Mouse (Mus musculus) Patski (cell line): ENCODE results near the gene Dhx16. TPM values are rescaled to one million over a fixed set of nuclear protein-coding genes. Genes with fewer than 3 reads are reported as not detected.
A peak's percentile ranks its signal among the peaks of the same experiment; 100 is the strongest.
"Not testable (repeated sequence)": the region's sequence is repeated elsewhere in the genome, so short reads cannot be mapped to it uniquely, and the experiment has no call there.

Experiments
- ATAC-seq: fragments of 100-300 bp; one replicate; pipeline ENCODE4 v1.8.0; 2021
- CTCF ChIA-PET: fragments of 350-600 bp; sonication (Branson Sonifier 250); formaldehyde crosslinking; loops from one replicate; lab custom pipeline; 2022; ENCODE audit warnings: inconsistent platforms; lab: Charles Lee
- POLR2A ChIA-PET: fragments of 350-600 bp; sonication (Branson Sonifier 250); formaldehyde crosslinking; loops from one replicate; lab custom pipeline; 2022; ENCODE audit warnings: antibody characterized with exemption, inconsistent platforms; lab: Charles Lee
- DNase-seq: peaks from one replicate; pipeline ENCODE4 v3.0.0-alpha.2; 2011; ENCODE audit warnings: low read depth, low spot score
- H3K27me3 ChIP-seq: fragments of 371-371 bp; one replicate; pipeline ENCODE4 v1.5.1; 2021
- CTCF ChIP-seq: fragments of 100-300 bp; IDR thresholded peaks from one replicate; pipeline ENCODE4 v1.5.1; 2021
- in situ Hi-C: fragments of 300-500 bp; cut with MboI; formaldehyde crosslinking; loops from 3 replicates; pipeline ENCODE4 v1.11.1; 2018; ENCODE audit warnings: low pct_unique_long_range_greater_than_20kb, mixed read lengths
- polyA plus RNA-seq: library from polyadenylated mRNA; unstranded; gene quantifications from one replicate; pipeline ENCODE4 v1.2.3, GENCODE M21; 2021

The Dhx16 gene
- polyA plus RNA-seq, 1 experiment from 2014 or later = 68.9 TPM

- ChIA-PET CTCF (interaction anchor here (1.1 to 6.7 kb wide), 7 partner anchors 28 to 99 kb away, joined by 3 to 42 read pairs (median 7); partner anchors contain the start of genes Dhx16 and Ppp1r18), POLR2A (interaction anchor here (0.8 to 1.7 kb wide), 10 partner anchors 13 to 135 kb away, joined by 3 to 13 read pairs (median 4); partner anchors contain the start of genes Flot1 and Ier3)
- no peak for ATAC-seq
- in situ Hi-C loops = loop anchor here (5.0 kb wide), 2 partner anchors 35 to 80 kb away; partner anchors contain the start of genes Mrps18b and Ppp1r10
- H3K27me3 ChIP-seq = no peaks in the 10 kb centered on the region
- no peak for TF ChIP-seq CTCF
- DNase-seq = no peak
Observed at GRCm38 (mm10) chr17:35836991-35837422, 42.6 kb upstream of the Dhx16 start.

DNA sequence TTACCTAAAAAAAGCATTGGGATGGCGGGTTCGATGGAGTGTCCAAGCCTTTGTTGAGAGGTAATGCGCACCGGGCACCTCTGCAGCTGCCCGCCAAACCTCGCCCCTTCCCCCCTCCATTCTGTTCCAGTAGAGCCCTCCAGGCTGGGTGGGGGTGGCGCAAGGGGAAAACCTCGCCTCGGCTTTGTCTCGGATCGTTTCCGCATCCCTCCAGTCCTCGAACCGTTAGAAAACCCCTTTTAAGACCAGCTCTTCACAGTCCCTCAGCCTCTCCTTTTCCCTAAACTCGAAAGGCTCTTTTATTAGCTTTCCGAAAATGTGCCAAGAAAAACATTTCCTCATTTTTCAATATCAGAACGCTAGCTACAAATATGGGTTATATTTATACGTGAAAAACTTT is 42.1 kb upstream of the Dhx16 start:
- CTCF ChIA-PET = interaction anchor here (1.1 to 6.7 kb wide), 6 partner anchors 28 to 99 kb away, joined by 3 to 42 read pairs (median 6); partner anchors contain the start of gene Ppp1r18
- H3K27me3 ChIP-seq = no peaks in the 10 kb centered on the region
- in situ Hi-C loops = loop anchor here (5.0 kb wide), 2 partner anchors 35 to 80 kb away; partner anchors contain the start of genes Mrps18b and Ppp1r10
- no peak for TF ChIP-seq CTCF
- ATAC-seq (no peak), DNase-seq (no peak)
- POLR2A ChIA-PET = interaction anchor here (0.5 to 1.7 kb wide), 10 partner anchors 13 to 136 kb away, joined by 3 to 13 read pairs (median 4); partner anchors contain the start of genes Flot1 and Ier3

DNA sequence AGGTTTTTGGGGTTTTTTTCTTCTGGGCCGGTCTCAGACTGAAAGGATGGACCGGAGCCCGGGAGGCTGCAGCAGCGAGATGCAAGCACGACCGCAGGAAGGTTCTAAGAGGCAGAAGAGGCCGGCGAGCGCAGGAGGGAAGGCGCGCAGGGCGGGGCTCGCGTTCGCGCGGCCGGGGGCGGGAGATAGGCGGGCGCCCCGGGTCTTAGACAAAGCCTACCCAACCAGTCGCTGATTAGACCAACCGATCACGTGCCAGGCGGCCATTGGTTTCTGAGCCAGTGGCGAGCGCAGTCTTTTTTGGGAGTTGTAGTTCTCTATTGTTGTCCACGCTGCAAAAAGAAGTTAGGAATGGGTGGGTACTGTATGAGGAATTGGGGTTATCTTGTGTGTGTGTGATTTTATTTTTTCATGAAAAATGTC is 41.5 kb upstream of the Dhx16 start, which contains the start of gene Tubb5:
Tubb5 (minus strand) TSS at position 185 of the 423 bp plus-strand sequence.
- H3K27me3 ChIP-seq = no peaks in the 10 kb centered on the region
- DNase-seq = peak; percentile 70
- POLR2A ChIA-PET = interaction anchor here (0.8 to 1.7 kb wide), 6 partner anchors 12 to 130 kb away, joined by 3 to 13 read pairs (median 4); partner anchors contain the start of gene Ier3
- CTCF ChIA-PET = interaction anchor here (1.1 to 6.7 kb wide), 4 partner anchors 33 to 100 kb away, joined by 3 to 42 read pairs (median 23); no protein-coding TSS in a partner anchor
- TF ChIP-seq CTCF = no peak
- ATAC-seq = peak; percentile 51
- in situ Hi-C loops = loop anchor here (5.0 kb wide), 2 partner anchors 34 to 79 kb away; partner anchors contain the start of genes Mrps18b and Ppp1r10

- ATAC-seq (no peak), DNase-seq (no peak)
- ChIA-PET POLR2A (interaction anchor here (0.8 to 1.7 kb wide), 5 partner anchors 12 to 137 kb away, joined by 3 to 6 read pairs (median 3); no protein-coding TSS in a partner anchor), CTCF (interaction anchor here (6.7 kb wide), 1 partner anchor 36 kb away, joined by 39 read pairs; no protein-coding TSS in a partner anchor)
- no peaks in the 10 kb centered on the region for H3K27me3 ChIP-seq
- in situ Hi-C loops = loop anchor here (5.0 kb wide), 2 partner anchors 34 to 79 kb away; partner anchors contain the start of genes Mrps18b and Ppp1r10
- TF ChIP-seq CTCF = no peak
Observed at GRCm38 (mm10) chr17:35838570-35838969, 41.0 kb upstream of the Dhx16 start.

GRCm38 (mm10) chr17:35839002-35839401 is 40.6 kb upstream of the Dhx16 start:
- CTCF ChIA-PET = interaction anchor here (0.9 to 6.7 kb wide), 2 partner anchors 11 to 35 kb away, joined by 3 to 39 read pairs; no protein-coding TSS in a partner anchor

DNA sequence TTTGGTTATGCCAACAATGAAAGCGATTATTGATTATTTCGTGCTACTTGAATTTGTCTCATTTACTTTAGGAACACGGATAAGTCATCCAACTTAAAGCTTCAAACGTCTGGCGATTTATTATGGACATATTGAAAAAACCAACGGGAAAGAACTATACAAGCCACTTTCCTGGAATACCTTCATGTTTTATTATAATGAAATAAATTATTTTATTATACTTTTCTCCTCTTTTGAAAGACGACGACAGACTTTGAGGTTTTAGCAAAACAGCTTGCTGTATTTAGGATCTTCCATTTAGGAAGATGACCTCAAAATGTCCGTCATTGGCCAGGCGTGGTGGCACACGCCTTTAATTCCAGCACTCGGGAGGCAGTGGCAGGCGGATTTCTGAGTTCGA is 39.1 kb upstream of the Dhx16 start:
- ATAC-seq = no peak
- no peak for TF ChIP-seq CTCF
- no peaks in the 10 kb centered on the region for H3K27me3 ChIP-seq
- no peak for DNase-seq
- ChIA-PET CTCF (interaction anchor here (6.7 kb wide), 1 partner anchor 34 kb away, joined by 39 read pairs; no protein-coding TSS in a partner anchor), POLR2A (interaction anchor here (0.7 kb wide), 1 partner anchor 89 kb away, joined by 9 read pairs; no protein-coding TSS in a partner anchor)
- in situ Hi-C loops = no loop called here

More at GRCm38 (mm10) chr17:35839002-35839401, 40.6 kb upstream of the Dhx16 start:
- ATAC-seq, DNase-seq, H3K27me3 ChIP-seq: not testable (repeated sequence)
- POLR2A ChIA-PET = interaction anchor here (0.8 to 1.4 kb wide), 4 partner anchors 28 to 137 kb away, joined by 3 to 6 read pairs (median 4); no protein-coding TSS in a partner anchor
- in situ Hi-C loops = loop anchor here (5.0 kb wide), 2 partner anchors 33 to 78 kb away; partner anchors contain the start of genes Mrps18b and Ppp1r10

DNA sequence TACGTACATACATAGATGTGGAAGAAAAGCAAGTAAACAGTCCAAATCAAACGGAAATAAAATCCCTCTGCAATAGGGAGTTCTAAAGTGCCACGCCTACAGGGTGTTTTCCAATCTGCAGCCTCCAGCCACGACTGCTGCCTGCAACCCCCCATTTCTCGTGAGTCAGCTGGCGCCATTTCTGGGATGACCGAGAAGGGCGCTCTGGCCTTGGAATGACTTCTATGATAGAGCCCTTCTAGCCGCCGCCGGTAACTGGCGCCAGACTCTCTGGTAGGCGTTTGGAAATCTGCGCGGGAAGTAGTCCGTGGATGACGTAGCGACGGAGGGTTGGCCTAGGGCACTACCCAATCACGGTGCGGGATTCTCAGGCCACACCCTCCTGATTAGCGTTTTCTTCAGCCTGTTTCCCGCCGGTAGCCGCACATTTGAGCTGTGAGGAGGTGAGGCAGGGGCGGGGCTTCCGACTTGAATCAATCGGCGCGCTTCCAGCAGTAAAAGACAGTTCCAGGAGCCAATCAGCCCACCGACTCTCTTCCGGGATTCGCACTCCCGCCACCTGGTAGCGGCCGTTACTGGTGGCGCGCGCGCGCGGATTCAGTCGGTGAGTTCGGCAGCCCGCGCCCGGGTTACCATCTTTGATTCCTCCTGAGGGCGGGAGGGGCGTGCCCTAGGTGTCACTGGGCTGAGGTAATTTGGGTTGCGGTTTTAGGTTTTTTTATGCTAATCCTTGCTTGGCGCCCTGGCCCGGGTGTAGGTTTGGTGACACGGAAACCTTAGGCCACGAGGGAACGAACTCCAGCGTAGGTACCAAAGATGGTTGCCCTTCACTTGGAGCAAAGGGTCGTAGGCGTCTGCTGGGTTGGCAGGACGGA is 38.3 kb upstream of the Dhx16 start, which contains the start of gene Mdc1:
Mdc1 (plus strand) TSS at position 440 of the 875 bp plus-strand sequence.
- DNase-seq = peak; percentile 99
- TF ChIP-seq CTCF = no peak
- H3K27me3 ChIP-seq = no peaks in the 10 kb centered on the region
- ChIA-PET POLR2A (interaction anchor here (0.6 to 1.2 kb wide), 3 partner anchors 19 to 281 kb away, joined by 3 to 9 read pairs (median 4); partner anchors contain the start of gene Nrm), CTCF (interaction anchor here (1.4 to 6.7 kb wide), 2 partner anchors 32 to 33 kb away, joined by 5 to 39 read pairs; no protein-coding TSS in a partner anchor)
- ATAC-seq = peak; percentile 85
- in situ Hi-C loops = no loop called here

DNA sequence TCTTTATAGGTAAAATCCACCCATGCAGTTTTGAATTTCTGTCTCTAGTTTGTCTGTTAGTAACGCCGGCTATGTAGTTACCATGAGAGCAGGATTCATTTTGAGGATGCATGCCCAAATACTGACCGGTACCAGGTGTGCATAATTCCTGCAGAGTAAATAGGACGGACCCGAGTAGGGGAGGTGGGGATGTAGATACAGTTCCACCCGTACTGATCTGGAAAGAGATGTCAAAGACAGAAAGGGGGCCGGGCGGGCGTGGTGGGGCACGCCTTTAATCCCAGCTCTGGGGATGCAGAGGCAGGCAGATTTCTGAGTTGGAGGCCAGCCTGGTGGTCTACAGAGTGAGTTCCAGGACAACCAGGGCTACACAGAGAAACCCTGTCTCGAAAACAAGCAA is 37.6 kb upstream of the Dhx16 start:
- DNase-seq = no peak
- CTCF ChIA-PET = interaction anchor here (0.9 to 1.4 kb wide), 3 partner anchors 12 to 32 kb away, joined by 3 to 5 read pairs (median 3); no protein-coding TSS in a partner anchor

DNA sequence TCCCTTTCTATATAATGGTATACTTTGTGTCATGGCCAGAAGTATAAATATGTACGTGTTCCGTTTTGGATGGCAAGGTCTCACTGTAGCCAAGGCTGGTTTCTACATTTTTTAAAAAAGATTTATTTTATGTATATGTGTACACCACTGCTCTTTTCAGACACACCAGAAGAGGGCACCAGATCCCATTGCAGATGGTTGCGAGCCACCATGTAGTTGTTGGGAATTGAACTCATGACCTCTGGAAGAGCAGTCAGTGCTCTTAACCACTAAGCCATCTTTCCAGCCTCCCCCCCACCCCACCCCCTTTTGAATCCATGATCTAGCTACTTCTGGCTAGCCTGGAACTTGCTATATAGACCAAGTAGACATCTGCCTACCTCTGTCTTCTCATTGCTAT is 36.1 kb upstream of the Dhx16 start:
- POLR2A ChIA-PET = no interaction called here
- CTCF ChIA-PET = interaction anchor here (1.4 to 1.6 kb wide), 2 partner anchors 14 to 34 kb away, joined by 3 read pairs; no protein-coding TSS in a partner anchor
- in situ Hi-C loops = no loop called here
- no peak for DNase-seq
- no peaks in the 10 kb centered on the region for H3K27me3 ChIP-seq
- TF ChIP-seq CTCF = no peak
- no peak for ATAC-seq

More for the DNA sequence above, 37.6 kb upstream of the Dhx16 start:
- in situ Hi-C loops = no loop called here
- H3K27me3 ChIP-seq = no peaks in the 10 kb centered on the region
- ATAC-seq = no peak
- POLR2A ChIA-PET = interaction anchor here (0.6 to 1.2 kb wide), 3 partner anchors 19 to 282 kb away, joined by 3 to 4 read pairs (median 4); partner anchors contain the start of gene Nrm
- TF ChIP-seq CTCF = no peak
